Mouse (Mus musculus) stomach, postnatal 0 days (tissue): ENCODE results near the gene Ubxn6. TPM values are rescaled to one million over a fixed set of nuclear protein-coding genes. Genes with fewer than 3 reads are reported as not detected.

Experiments used
- ATAC-seq: fragments of 200-750 bp; cut with Nextera tagmentation; 2 replicates; pipeline ENCODE4 v1.8.0; 2017; ENCODE audit not compliant: low FRiP score, low TSS enrichment
- DNase-seq: peaks from one replicate; pipeline ENCODE4 v3.0.0-alpha.2; 2016; ENCODE audit warnings: low spot score
- H3K27ac ChIP-seq: fragments of 300-500 bp; sonication (generic); replicated peaks from 2 replicates; pipeline ENCODE4 v1.5.1; 2014; ENCODE audit warnings: mild to moderate bottlenecking, control low read depth
- H3K27me3 ChIP-seq: fragments of 300-500 bp; sonication (generic); 2 replicates; pipeline ENCODE4 v1.6.1; 2014; ENCODE audit warnings: low read length; ENCODE audit not compliant: control insufficient read depth, insufficient read depth
- H3K36me3 ChIP-seq: fragments of 300-500 bp; sonication (generic); 2 replicates; pipeline ENCODE4 v1.6.1; 2014; ENCODE audit warnings: low read length, mixed read lengths; ENCODE audit not compliant: control insufficient read depth, insufficient read depth
- H3K4me1 ChIP-seq: fragments of 300-500 bp; sonication (generic); replicated peaks from 2 replicates; pipeline ENCODE4 v1.6.1; 2014; ENCODE audit warnings: antibody characterized with exemption; ENCODE audit not compliant: control insufficient read depth, insufficient read depth
- H3K4me2 ChIP-seq: fragments of 300-500 bp; sonication (generic); replicated peaks from 2 replicates; pipeline ENCODE4 v1.6.1; 2014; ENCODE audit warnings: low read depth, mild to moderate bottlenecking, control low read depth, moderate library complexity
- H3K4me3 ChIP-seq: fragments of 300-500 bp; sonication (generic); 2 replicates; pipeline ENCODE4 v1.5.1; 2014; ENCODE audit warnings: low read depth, low read length, control low read depth
- H3K9ac ChIP-seq: fragments of 300-500 bp; sonication (generic); 2 replicates; pipeline ENCODE4 v1.6.1; 2014; ENCODE audit warnings: mild to moderate bottlenecking, low read length, control low read depth, mixed read lengths
- H3K9me3 ChIP-seq: fragments of 300-500 bp; sonication (generic); 2 replicates; pipeline ENCODE4 v1.6.1; 2016; ENCODE audit warnings: low read length; ENCODE audit not compliant: control insufficient read depth
- CTCF ChIP-seq: IDR thresholded peaks from 2 replicates; pipeline ENCODE4 v1.5.1; 2016; ENCODE audit warnings: antibody characterized with exemption, low read depth, mild to moderate bottlenecking, moderate library complexity
- EP300 ChIP-seq: optimal IDR thresholded peaks from 2 replicates; pipeline ENCODE3; 2016; ENCODE audit warnings: antibody characterized with exemption
- WGBS: fragments of 180-500 bp; shearing (Covaris S2); extraction: QIAGEN DNeasy Blood & Tissue Kit; methylation state at CpG from one replicate; pipeline ENCODE4 v1.1.7; 2014; 5-methylcytosine and 5-hydroxymethylcytosine counted together
- polyA plus RNA-seq: library from polyadenylated mRNA; unstranded; fragments of >200 nt; fragmentation: Nextera tagmentation; extraction: Ambion mirVana; gene quantifications from 2 replicates; pipeline ENCODE4 v1.2.1, GENCODE M21; 2015

The Ubxn6 gene
- polyA plus RNA-seq, 1 experiment from 2014 or later = 43.0 TPM

- peaks cover 4% of the 10 kb centered on the region for H3K4me1 ChIP-seq
- ATAC-seq = no peak
- TF ChIP-seq CTCF = no peak
- no peak for TF ChIP-seq EP300
- no peak overlapping the region for H3K4me3 ChIP-seq
- DNase-seq = no peak
- no peaks in the 10 kb centered on the region for H3K36me3 ChIP-seq
- H3K9me3 ChIP-seq = no peaks in the 10 kb centered on the region
- no peaks in the 10 kb centered on the region for H3K27me3 ChIP-seq
- H3K9ac ChIP-seq = no peak overlapping the region
- H3K27ac ChIP-seq = no peak overlapping the region
- H3K4me2 ChIP-seq = no peak overlapping the region
- 71% methylated on average over 8 of the region's 8 CpGs for WGBS
Measured at GRCm38 (mm10) chr17:56038583-56039261, 36.1 kb downstream of the Ubxn6 start.

- WGBS = 33% methylated on average over 13 of the region's 13 CpGs
- peak overlapping the region; percentile 45 for H3K27ac ChIP-seq
Measured at GRCm38 (mm10) chr17:56036901-56037287, 37.9 kb downstream of the Ubxn6 start.

GRCm38 (mm10) chr17:56036176-56036900 is 38.5 kb downstream of the Ubxn6 start, which contains the start of gene Sh3gl1:
Gene Sh3gl1 (minus strand): TSS chr17:56036635.
- Histone ChIP-seq H3K9me3 (no peaks in the 10 kb centered on the region), H3K4me3 (peak within 1 kb of the TSS; percentile 77), H3K27ac (peak within 1 kb of the TSS; percentile 94), H3K4me2 (peak within 1 kb of the TSS; percentile 61), H3K36me3 (no peaks in the 10 kb centered on the region), H3K4me1 (peaks cover 8% of the 10 kb centered on the region), H3K27me3 (no peaks in the 10 kb centered on the region), H3K9ac (peak within 1 kb of the TSS; percentile 92)
- WGBS = under 1% methylated on average over 74 of the region's 74 CpGs
- ATAC-seq (peak; percentile 90), DNase-seq (peak; percentile 99)
- TF ChIP-seq CTCF = peak; percentile 100
- peak; percentile 90 for TF ChIP-seq EP300

More at GRCm38 (mm10) chr17:56036901-56037287, 37.9 kb downstream of the Ubxn6 start:
- Histone ChIP-seq H3K9ac (peak overlapping the region; percentile 56), H3K27me3 (no peaks in the 10 kb centered on the region), H3K9me3 (no peaks in the 10 kb centered on the region), H3K4me3 (peak overlapping the region; percentile 33), H3K4me2 (peak overlapping the region; percentile 60), H3K36me3 (no peaks in the 10 kb centered on the region), H3K4me1 (peaks cover 8% of the 10 kb centered on the region)
- no peak for TF ChIP-seq CTCF
- DNase-seq = no peak
- peak; percentile 10; the same call in 1 of the 2 replicates for ATAC-seq

- Histone ChIP-seq H3K4me2 (peak overlapping the region; percentile 61), H3K27me3 (no peaks in the 10 kb centered on the region), H3K27ac (peak overlapping the region; percentile 70), H3K36me3 (no peaks in the 10 kb centered on the region), H3K9ac (peak overlapping the region; percentile 92), H3K9me3 (no peaks in the 10 kb centered on the region), H3K4me3 (peak overlapping the region; percentile 77), H3K4me1 (peaks cover 8% of the 10 kb centered on the region)
- ATAC-seq (no peak), DNase-seq (no peak)
- 36% methylated on average over 4 of the region's 4 CpGs for WGBS
- no peak for TF ChIP-seq EP300
- TF ChIP-seq CTCF = no peak
Measured at GRCm38 (mm10) chr17:56035216-56035615, 39.6 kb downstream of the Ubxn6 start.

GRCm38 (mm10) chr17:56034726-56035100 is 40.1 kb downstream of the Ubxn6 start:
- Histone ChIP-seq H3K27ac (peak overlapping the region; percentile 70), H3K9ac (0 out of 2 replicates have a peak overlapping the region, but pooled peaks have one; percentile 23), H3K27me3 (no peaks in the 10 kb centered on the region), H3K4me1 (peaks cover 8% of the 10 kb centered on the region), H3K9me3 (no peaks in the 10 kb centered on the region), H3K4me3 (peak overlapping the region; percentile 77), H3K36me3 (no peaks in the 10 kb centered on the region), H3K4me2 (peak overlapping the region; percentile 61; the same call in 1 of the 2 replicates)
- DNase-seq (no peak), ATAC-seq (no peak)
- WGBS = 74% methylated on average over 6 of the region's 6 CpGs
- TF ChIP-seq EP300 (no peak), CTCF (no peak)
